Mouse (Mus musculus): ENCODE results near the gene Osbpl6. TPM values are rescaled to one million over a fixed set of nuclear protein-coding genes. Genes with fewer than 3 reads are reported as not detected.

The Osbpl6 gene
- polyA plus RNA-seq, 2 experiments, result 8.9 to 11.5 TPM

DNA sequence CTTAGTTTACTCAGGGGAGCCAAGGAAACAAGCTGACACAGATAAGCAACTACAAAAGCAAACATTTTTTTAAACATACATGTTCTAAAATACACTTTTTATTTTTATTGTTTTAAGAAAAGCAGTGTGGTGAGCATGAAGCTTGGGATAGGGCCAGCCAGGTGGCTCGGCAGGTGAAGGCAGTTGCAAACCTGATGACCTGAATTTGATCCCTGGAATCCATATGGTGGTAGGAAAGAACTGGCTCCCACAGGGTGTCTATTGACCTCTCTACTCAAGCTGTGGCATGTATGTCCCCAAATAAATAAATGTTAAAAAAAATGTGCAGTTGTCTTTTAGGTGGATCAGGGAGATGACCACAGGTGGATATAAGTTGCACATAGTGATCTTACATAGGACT lies 3.2 kb downstream of the Osbpl6 start:
- Histone ChIP-seq H3K4me2 (replicated peaks; ENCODE audit: low read depth, low read length, severe bottlenecking) (no peak overlapping the region), H3K4me3 (replicated peaks; ENCODE audit: low read length) (no peak overlapping the region), H3K27me3 (ENCODE audit: control insufficient read depth, insufficient read depth, low read length) (no peaks in the 10 kb centered on the region), H3K4me1 (ENCODE audit: control insufficient read depth, insufficient read depth, low read length) (peaks cover 8% of the 10 kb centered on the region), H3K9ac (ENCODE audit: low read depth, low read length, severe bottlenecking) (no peak overlapping the region), H3K27ac (replicated peaks; ENCODE audit: low read depth, low read length) (no peak overlapping the region), H3K36me3 (ENCODE audit: control insufficient read depth, insufficient read depth, low read length) (no peaks in the 10 kb centered on the region), H3K9me3 (ENCODE audit: control insufficient read depth, low read length) (no peaks in the 10 kb centered on the region)
- ATAC-seq (ENCODE audit: low FRiP score, low read depth), result no peak
- 59% methylated on average over 1 of the region's 1 CpGs for WGBS
- no peak for TF ChIP-seq POLR2A (IDR thresholded peaks at IDR 0.05; ENCODE audit: borderline replicate concordance, extremely low read depth, insufficient read depth, insufficient read length)
- no peak for DNase-seq (ENCODE audit: low spot score)

DNA sequence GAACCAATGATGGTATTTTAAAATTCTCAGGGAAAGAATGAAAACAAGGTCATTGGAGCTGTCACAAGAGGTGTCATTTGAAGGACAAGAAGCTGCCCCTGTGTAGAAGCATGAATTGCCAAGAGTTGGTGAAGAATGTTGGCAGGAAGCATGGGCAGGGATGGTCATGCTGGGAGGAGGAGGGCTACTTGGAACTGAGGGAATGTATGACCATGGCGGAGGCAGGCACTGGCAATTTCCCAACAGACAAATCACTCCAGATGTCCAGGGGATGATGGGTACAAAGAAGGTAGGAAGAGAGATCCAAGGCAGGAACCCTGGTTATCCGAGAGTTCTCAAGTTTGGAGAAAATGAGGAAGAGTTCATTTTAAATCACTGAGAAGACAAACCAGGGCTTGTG lies 3.7 kb downstream of the Osbpl6 start:
- 91% methylated on average over 2 of the region's 2 CpGs for WGBS
- no peaks in the 10 kb centered on the region for H3K36me3 ChIP-seq (ENCODE audit: control insufficient read depth, insufficient read depth, low read length)
- peaks cover 8% of the 10 kb centered on the region for H3K4me1 ChIP-seq (ENCODE audit: control insufficient read depth, insufficient read depth, low read length)
- no peak overlapping the region for H3K4me2 ChIP-seq (replicated peaks; ENCODE audit: low read depth, low read length, severe bottlenecking)
- no peak overlapping the region for H3K4me3 ChIP-seq (replicated peaks; ENCODE audit: low read length)
- H3K27me3 ChIP-seq (ENCODE audit: control insufficient read depth, insufficient read depth, low read length), result no peaks in the 10 kb centered on the region
- no peak overlapping the region for H3K27ac ChIP-seq (replicated peaks; ENCODE audit: low read depth, low read length)
- no peak for TF ChIP-seq POLR2A (IDR thresholded peaks at IDR 0.05; ENCODE audit: borderline replicate concordance, extremely low read depth, insufficient read depth, insufficient read length)
- H3K9ac ChIP-seq (ENCODE audit: low read depth, low read length, severe bottlenecking), result no peak overlapping the region
- ATAC-seq (ENCODE audit: low FRiP score, low read depth) (no peak), DNase-seq (ENCODE audit: low spot score) (no peak)
- H3K9me3 ChIP-seq (ENCODE audit: control insufficient read depth, low read length), result no peaks in the 10 kb centered on the region

DNA sequence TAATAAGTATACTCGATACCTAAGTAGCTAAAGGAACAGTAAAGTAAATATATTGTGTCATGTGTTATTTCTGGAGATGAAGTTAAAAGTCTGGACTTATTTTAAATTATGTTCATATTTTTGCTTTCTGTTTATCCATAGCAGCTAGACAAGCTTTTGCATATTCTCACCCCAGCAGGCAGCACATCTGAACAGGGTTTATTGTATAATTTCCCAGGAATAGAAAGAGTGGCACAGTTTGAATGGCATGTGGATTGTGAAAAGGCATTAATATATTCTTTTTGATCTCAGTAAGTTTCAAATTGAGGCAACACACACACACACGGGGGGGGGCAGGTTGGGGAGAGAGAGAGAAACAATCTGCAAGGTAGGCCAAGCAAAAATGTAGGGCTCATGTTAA lies 6.6 kb downstream of the Osbpl6 start:
- ATAC-seq (ENCODE audit: low FRiP score, low read depth) (no peak), DNase-seq (ENCODE audit: low spot score) (no peak)
- no peak overlapping the region for H3K4me2 ChIP-seq (replicated peaks; ENCODE audit: low read depth, low read length, severe bottlenecking)
- no peaks in the 10 kb centered on the region for H3K36me3 ChIP-seq (ENCODE audit: control insufficient read depth, insufficient read depth, low read length)
- no peaks in the 10 kb centered on the region for H3K27me3 ChIP-seq (ENCODE audit: control insufficient read depth, insufficient read depth, low read length)
- H3K27ac ChIP-seq (replicated peaks; ENCODE audit: low read depth, low read length), result no peak overlapping the region
- H3K4me1 ChIP-seq (ENCODE audit: control insufficient read depth, insufficient read depth, low read length), result no peaks in the 10 kb centered on the region
- TF ChIP-seq POLR2A (IDR thresholded peaks at IDR 0.05; ENCODE audit: borderline replicate concordance, extremely low read depth, insufficient read depth, insufficient read length), result no peak
- H3K9ac ChIP-seq (ENCODE audit: low read depth, low read length, severe bottlenecking), result no peak overlapping the region
- no peaks in the 10 kb centered on the region for H3K9me3 ChIP-seq (ENCODE audit: control insufficient read depth, low read length)
- no peak overlapping the region for H3K4me3 ChIP-seq (replicated peaks; ENCODE audit: low read length)
- 78% methylated on average over 2 of the region's 2 CpGs for WGBS

DNA sequence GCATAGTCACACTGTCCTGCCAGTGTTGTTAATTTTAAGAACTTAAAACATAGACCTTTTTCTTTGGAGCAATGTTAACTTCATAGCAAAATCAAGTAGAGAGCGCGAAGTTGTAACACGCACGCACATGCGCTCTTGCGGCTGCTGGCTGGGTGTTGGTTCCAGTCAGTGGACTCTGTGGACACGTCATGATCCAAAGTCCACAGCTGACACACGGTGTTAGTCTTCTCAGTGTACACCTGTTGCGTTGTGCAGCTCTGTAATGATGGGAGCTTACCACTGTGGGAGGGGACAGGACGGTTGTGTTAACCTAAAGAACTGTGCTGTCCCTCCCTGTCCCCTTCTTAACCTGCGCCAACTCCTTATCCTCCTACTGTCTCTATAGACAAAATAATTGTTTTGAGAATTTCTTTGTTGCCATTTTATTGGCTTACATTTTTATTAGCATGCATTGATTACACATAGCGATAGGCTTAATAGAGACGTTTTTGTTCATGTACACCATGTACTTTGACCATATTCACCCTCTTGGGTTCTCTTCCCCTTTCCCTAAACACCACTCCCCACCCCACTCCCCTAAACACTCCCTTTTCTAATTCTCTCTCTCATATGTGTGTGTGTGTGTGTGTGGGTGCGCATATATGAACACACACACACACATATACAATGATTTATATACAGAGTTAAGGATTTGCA lies 11.3 kb downstream of the Osbpl6 start:
- Histone ChIP-seq H3K4me2 (replicated peaks; ENCODE audit: low read depth, low read length, severe bottlenecking) (no peak overlapping the region), H3K9ac (ENCODE audit: low read depth, low read length, severe bottlenecking) (no peak overlapping the region), H3K4me1 (ENCODE audit: control insufficient read depth, insufficient read depth, low read length) (no peaks in the 10 kb centered on the region), H3K27ac (replicated peaks; ENCODE audit: low read depth, low read length) (no peak overlapping the region), H3K36me3 (ENCODE audit: control insufficient read depth, insufficient read depth, low read length) (no peaks in the 10 kb centered on the region), H3K4me3 (replicated peaks; ENCODE audit: low read length) (no peak overlapping the region), H3K27me3 (ENCODE audit: control insufficient read depth, insufficient read depth, low read length) (no peaks in the 10 kb centered on the region), H3K9me3 (ENCODE audit: control insufficient read depth, low read length) (no peaks in the 10 kb centered on the region)
- DNase-seq (ENCODE audit: low spot score) (no peak), ATAC-seq (ENCODE audit: low FRiP score, low read depth) (no peak)
- no peak for TF ChIP-seq POLR2A (IDR thresholded peaks at IDR 0.05; ENCODE audit: borderline replicate concordance, extremely low read depth, insufficient read depth, insufficient read length)
- WGBS, result 92% methylated on average over 14 of the region's 14 CpGs

DNA sequence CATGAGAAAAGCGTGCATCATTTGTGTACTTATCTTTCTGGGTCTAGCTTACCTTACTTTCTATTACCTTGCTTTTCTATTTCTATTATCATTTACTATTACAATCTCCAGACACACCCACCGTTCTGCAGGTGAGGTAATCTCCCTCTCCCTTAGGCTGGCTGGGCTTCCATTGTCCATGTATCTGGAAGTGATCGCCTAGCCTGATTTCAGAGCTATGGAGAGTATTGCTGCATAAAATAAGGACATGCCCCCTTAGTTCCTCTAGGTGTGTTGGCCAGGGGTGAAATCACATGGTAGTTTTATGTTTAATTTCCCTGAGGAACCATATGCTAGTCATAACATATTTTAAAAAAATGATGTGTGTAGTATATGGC lies 11.8 kb downstream of the Osbpl6 start:
- ATAC-seq (ENCODE audit: low FRiP score, low read depth), result no peak
- no peaks in the 10 kb centered on the region for H3K27me3 ChIP-seq (ENCODE audit: control insufficient read depth, insufficient read depth, low read length)
- TF ChIP-seq POLR2A (IDR thresholded peaks at IDR 0.05; ENCODE audit: borderline replicate concordance, extremely low read depth, insufficient read depth, insufficient read length), result no peak
- no peak overlapping the region for H3K4me2 ChIP-seq (replicated peaks; ENCODE audit: low read depth, low read length, severe bottlenecking)
- WGBS, result 85% methylated on average over 3 of the region's 3 CpGs
- no peaks in the 10 kb centered on the region for H3K36me3 ChIP-seq (ENCODE audit: control insufficient read depth, insufficient read depth, low read length)
- no peak overlapping the region for H3K9ac ChIP-seq (ENCODE audit: low read depth, low read length, severe bottlenecking)
- H3K9me3 ChIP-seq (ENCODE audit: control insufficient read depth, low read length), result no peaks in the 10 kb centered on the region
- no peaks in the 10 kb centered on the region for H3K4me1 ChIP-seq (ENCODE audit: control insufficient read depth, insufficient read depth, low read length)
- no peak for DNase-seq (ENCODE audit: low spot score)
- no peak overlapping the region for H3K4me3 ChIP-seq (replicated peaks; ENCODE audit: low read length)
- H3K27ac ChIP-seq (replicated peaks; ENCODE audit: low read depth, low read length), result no peak overlapping the region

Measured in limb, embryonic 14.5 days (tissue).